Mouse (Mus musculus): ENCODE data around the gene Sdhaf2. TPM values are rescaled to one million over a fixed set of nuclear protein-coding genes. Genes with fewer than 3 reads are reported as not detected.

Sdhaf2 gene
- polyA plus RNA-seq, 1 experiment, result 42.2 TPM

GRCm38 (mm10) chr19:10486264-10486738, 39.6 kb downstream of the Sdhaf2 start:
- H3K36me3 ChIP-seq (ENCODE audit: control insufficient read depth, insufficient read depth, low read length), result no peaks in the 10 kb centered on the region
- no peak overlapping the region for H3K27ac ChIP-seq (ENCODE audit: control insufficient read depth, insufficient read depth, low read length)
- no peaks in the 10 kb centered on the region for H3K4me1 ChIP-seq (replicated peaks; ENCODE audit: control insufficient read depth, insufficient read depth, low read length)
- 31% methylated on average over 9 of the region's 9 CpGs for WGBS
- peak; percentile 46 for DNase-seq
- no peaks in the 10 kb centered on the region for H3K27me3 ChIP-seq (ENCODE audit: control insufficient read depth, insufficient read depth, low read length)
- TF ChIP-seq POLR2A (IDR thresholded peaks at IDR 0.05; ENCODE audit: control insufficient read depth, extremely low read depth, insufficient read depth, low read length, poor library complexity) (no peak), CTCF (IDR thresholded peaks at IDR 0.05; ENCODE audit: borderline replicate concordance, control insufficient read depth, extremely low read depth, insufficient read depth, low read length, poor library complexity) (peak; percentile 58; the same call in 1 of the 2 replicates)
- H3K4me3 ChIP-seq (ENCODE audit: control insufficient read depth, insufficient read depth, low read length), result no peak overlapping the region

GRCm38 (mm10) chr19:10482703-10483102, 43.2 kb downstream of the Sdhaf2 start, which contains the start of gene Ppp1r32:
Ppp1r32 (minus strand) TSS chr19:10482928.
- H3K27ac ChIP-seq (ENCODE audit: control insufficient read depth, insufficient read depth, low read length), result no peak within 1 kb of the TSS
- no peak within 1 kb of the TSS for H3K4me3 ChIP-seq (ENCODE audit: control insufficient read depth, insufficient read depth, low read length)
- TF ChIP-seq POLR2A (IDR thresholded peaks at IDR 0.05; ENCODE audit: control insufficient read depth, extremely low read depth, insufficient read depth, low read length, poor library complexity), result no peak
- no peak for TF ChIP-seq CTCF (IDR thresholded peaks at IDR 0.05; ENCODE audit: borderline replicate concordance, control insufficient read depth, extremely low read depth, insufficient read depth, low read length, poor library complexity)
- WGBS, result 62% methylated on average over 6 of the region's 6 CpGs
- H3K27me3 ChIP-seq (ENCODE audit: control insufficient read depth, insufficient read depth, low read length), result no peaks in the 10 kb centered on the region
- no peak for DNase-seq
- H3K36me3 ChIP-seq (ENCODE audit: control insufficient read depth, insufficient read depth, low read length), result no peaks in the 10 kb centered on the region
- H3K4me1 ChIP-seq (replicated peaks; ENCODE audit: control insufficient read depth, insufficient read depth, low read length), result no peaks in the 10 kb centered on the region

GRCm38 (mm10) chr19:10479541-10479940, 46.4 kb downstream of the Sdhaf2 start:
- WGBS, result 56% methylated on average over 4 of the region's 4 CpGs

DNA sequence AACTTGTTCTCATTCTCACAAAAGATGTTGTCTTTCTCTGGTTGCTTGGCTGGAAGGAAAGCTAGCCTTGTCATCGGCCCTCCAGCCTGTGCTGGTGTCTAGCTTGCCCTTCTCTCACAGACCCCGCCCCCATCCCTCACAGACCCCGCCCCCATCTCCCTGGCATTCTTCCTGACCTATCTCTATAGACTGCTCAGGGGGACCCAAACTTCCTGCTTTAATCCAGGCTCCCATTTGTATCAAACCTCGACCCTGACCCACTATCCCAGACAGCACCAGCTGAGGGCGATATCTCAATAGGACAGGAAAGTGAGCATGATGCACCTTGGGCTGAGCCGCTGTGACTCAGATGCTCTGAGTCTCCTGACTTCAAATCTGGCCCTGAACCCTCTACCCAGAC, 52.2 kb downstream of the Sdhaf2 start:
- Histone ChIP-seq H3K4me3 (ENCODE audit: control insufficient read depth, insufficient read depth, low read length) (no peak overlapping the region), H3K27me3 (ENCODE audit: control insufficient read depth, insufficient read depth, low read length) (no peaks in the 10 kb centered on the region), H3K4me1 (replicated peaks; ENCODE audit: control insufficient read depth, insufficient read depth, low read length) (no peaks in the 10 kb centered on the region), H3K36me3 (ENCODE audit: control insufficient read depth, insufficient read depth, low read length) (no peaks in the 10 kb centered on the region), H3K27ac (ENCODE audit: control insufficient read depth, insufficient read depth, low read length) (no peak overlapping the region)
- WGBS, result 58% methylated on average over 6 of the region's 6 CpGs
- TF ChIP-seq POLR2A (IDR thresholded peaks at IDR 0.05; ENCODE audit: control insufficient read depth, extremely low read depth, insufficient read depth, low read length, poor library complexity) (no peak), CTCF (IDR thresholded peaks at IDR 0.05; ENCODE audit: borderline replicate concordance, control insufficient read depth, extremely low read depth, insufficient read depth, low read length, poor library complexity) (no peak)
- no peak for DNase-seq

More at GRCm38 (mm10) chr19:10479541-10479940, 46.4 kb downstream of the Sdhaf2 start:
- H3K27ac ChIP-seq (ENCODE audit: control insufficient read depth, insufficient read depth, low read length), result no peak overlapping the region
- TF ChIP-seq POLR2A (IDR thresholded peaks at IDR 0.05; ENCODE audit: control insufficient read depth, extremely low read depth, insufficient read depth, low read length, poor library complexity), result no peak
- TF ChIP-seq CTCF (IDR thresholded peaks at IDR 0.05; ENCODE audit: borderline replicate concordance, control insufficient read depth, extremely low read depth, insufficient read depth, low read length, poor library complexity), result no peak
- no peaks in the 10 kb centered on the region for H3K27me3 ChIP-seq (ENCODE audit: control insufficient read depth, insufficient read depth, low read length)
- no peaks in the 10 kb centered on the region for H3K4me1 ChIP-seq (replicated peaks; ENCODE audit: control insufficient read depth, insufficient read depth, low read length)
- no peaks in the 10 kb centered on the region for H3K36me3 ChIP-seq (ENCODE audit: control insufficient read depth, insufficient read depth, low read length)
- no peak for DNase-seq
- no peak overlapping the region for H3K4me3 ChIP-seq (ENCODE audit: control insufficient read depth, insufficient read depth, low read length)

- Histone ChIP-seq H3K27ac (ENCODE audit: control insufficient read depth, insufficient read depth, low read length) (no peak overlapping the region), H3K36me3 (ENCODE audit: control insufficient read depth, insufficient read depth, low read length) (no peaks in the 10 kb centered on the region), H3K4me3 (ENCODE audit: control insufficient read depth, insufficient read depth, low read length) (no peak overlapping the region), H3K4me1 (replicated peaks; ENCODE audit: control insufficient read depth, insufficient read depth, low read length) (no peaks in the 10 kb centered on the region), H3K27me3 (ENCODE audit: control insufficient read depth, insufficient read depth, low read length) (no peaks in the 10 kb centered on the region)
- 81% methylated on average over 3 of the region's 3 CpGs for WGBS
- TF ChIP-seq POLR2A (IDR thresholded peaks at IDR 0.05; ENCODE audit: control insufficient read depth, extremely low read depth, insufficient read depth, low read length, poor library complexity) (no peak), CTCF (IDR thresholded peaks at IDR 0.05; ENCODE audit: borderline replicate concordance, control insufficient read depth, extremely low read depth, insufficient read depth, low read length, poor library complexity) (no peak)
- no peak for DNase-seq
These were observed 53.0 kb downstream of the Sdhaf2 start for GRCm38 (mm10) chr19:10472958-10473357.

DNA sequence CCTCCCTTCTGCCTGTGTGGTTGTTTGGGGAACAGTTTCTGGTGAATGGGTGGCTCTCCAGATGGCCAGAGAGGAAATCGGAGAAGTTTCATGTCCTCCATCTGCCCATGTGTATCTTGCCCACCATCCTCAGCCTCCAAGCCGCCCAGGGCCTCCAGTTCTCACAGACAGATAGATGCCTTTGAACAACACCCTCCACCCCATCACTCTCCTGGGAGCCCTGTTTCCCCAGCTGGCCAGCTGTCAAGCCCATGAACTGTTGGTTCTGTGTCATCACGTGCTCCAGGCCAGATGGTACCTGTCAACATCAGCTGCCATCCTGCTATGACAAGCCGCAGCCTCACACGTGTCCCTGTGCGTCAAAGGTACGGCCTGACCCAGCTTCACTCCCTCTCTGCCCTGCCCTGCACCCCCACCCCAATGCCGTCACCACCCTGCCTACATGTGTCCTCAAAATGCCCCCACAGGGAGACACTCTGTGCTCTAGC, 56.7 kb downstream of the Sdhaf2 start:
- H3K36me3 ChIP-seq (ENCODE audit: control insufficient read depth, insufficient read depth, low read length), result no peaks in the 10 kb centered on the region
- no peak overlapping the region for H3K27ac ChIP-seq (ENCODE audit: control insufficient read depth, insufficient read depth, low read length)
- no peak for DNase-seq
- H3K4me3 ChIP-seq (ENCODE audit: control insufficient read depth, insufficient read depth, low read length), result no peak overlapping the region
- no peaks in the 10 kb centered on the region for H3K4me1 ChIP-seq (replicated peaks; ENCODE audit: control insufficient read depth, insufficient read depth, low read length)
- H3K27me3 ChIP-seq (ENCODE audit: control insufficient read depth, insufficient read depth, low read length), result no peaks in the 10 kb centered on the region; the same call in 1 of the 2 replicates
- 69% methylated on average over 8 of the region's 8 CpGs for WGBS
- TF ChIP-seq CTCF (IDR thresholded peaks at IDR 0.05; ENCODE audit: borderline replicate concordance, control insufficient read depth, extremely low read depth, insufficient read depth, low read length, poor library complexity) (no peak), POLR2A (IDR thresholded peaks at IDR 0.05; ENCODE audit: control insufficient read depth, extremely low read depth, insufficient read depth, low read length, poor library complexity) (no peak)

All from thymus, adult 2 months (tissue).